Mouse (Mus musculus): ENCODE results near the gene Gm29289. TPM values are rescaled to one million over a fixed set of nuclear protein-coding genes. Genes with fewer than 3 reads are reported as not detected.

Gene Gm29289
- not detected in 2 replicates for polyA plus RNA-seq (2012; rRNA removed)

GRCm38 (mm10) chrY:2932282-2932681, at the start of gene Gm29289:
Gene Gm29289 (plus strand): TSS chrY:2932582.

DNA sequence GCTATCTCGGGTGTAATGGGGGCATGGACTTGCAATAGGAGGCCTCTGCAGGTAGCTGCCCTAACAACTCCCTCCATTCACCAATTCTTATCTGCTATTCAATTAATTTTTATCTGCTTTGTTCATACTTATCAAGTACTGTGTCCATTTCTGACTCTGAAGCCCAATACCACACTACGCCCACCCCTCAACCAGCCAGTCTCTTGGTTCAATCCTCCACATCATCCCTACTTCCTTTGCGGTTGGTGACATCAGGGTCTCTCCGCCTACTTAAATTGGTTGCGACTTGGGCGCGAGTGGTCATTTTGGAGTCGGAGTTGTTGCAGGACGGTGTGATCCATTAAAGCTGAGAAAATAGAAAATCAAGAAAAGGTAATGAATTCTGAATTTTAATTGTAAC, 31.7 kb upstream of the Gm29289 start, which contains the start of gene Gm10352:
Gene Gm10352, plus strand, starts transcription at position 301 of the 400 bp plus-strand sequence.

Other genes starting within 250 kb of the Gm29289 start
- not detected in 2 replicates for gene H2al2b, start 211.9 kb upstream of the Gm29289 start, polyA plus RNA-seq (2012; rRNA removed)
- not detected in 2 replicates for gene Gm4064, start 136.4 kb upstream of the Gm29289 start, polyA plus RNA-seq (2012; rRNA removed)
- not detected in 2 replicates for gene Rbmy, start 101.9 kb upstream of the Gm29289 start, polyA plus RNA-seq (2012; rRNA removed)
- gene Gm10256, start 101.9 kb upstream of the Gm29289 start, polyA plus RNA-seq (2012; rRNA removed): 0.08 TPM in 1 of 2 replicates, not detected in the other
- not detected in 2 replicates for gene Gm10352, start 31.6 kb upstream of the Gm29289 start, polyA plus RNA-seq (2012; rRNA removed)